Mouse (Mus musculus): ENCODE results near the gene Cwc22.
"Not testable (repeated sequence)": the region's sequence is repeated elsewhere in the genome, so short reads cannot be mapped to it uniquely, and the experiment has no call there.

Cwc22 gene

GRCm38 (mm10) chr2:77897558-77897899 is 48.6 kb downstream of the Cwc22 start:
- DNase-seq (ENCODE audit: low spot score), result no peak

- no peak for DNase-seq (ENCODE audit: low spot score)
These were observed 49.2 kb downstream of the Cwc22 start for GRCm38 (mm10) chr2:77896843-77897557.

- not testable (repeated sequence) for DNase-seq (ENCODE audit: low spot score)
These were observed 50.1 kb downstream of the Cwc22 start for GRCm38 (mm10) chr2:77895906-77896570.

GRCm38 (mm10) chr2:77894896-77895295 is 51.3 kb downstream of the Cwc22 start:
- no peak for DNase-seq (ENCODE audit: low spot score)

GRCm38 (mm10) chr2:77893505-77893904 is 52.7 kb downstream of the Cwc22 start:
- no peak for DNase-seq (ENCODE audit: low spot score)

- DNase-seq (ENCODE audit: low spot score), result no peak
These were observed 53.6 kb downstream of the Cwc22 start for GRCm38 (mm10) chr2:77892573-77892972.

GRCm38 (mm10) chr2:77890836-77891438 is 55.2 kb downstream of the Cwc22 start:
- DNase-seq (ENCODE audit: low spot score), result no peak

GRCm38 (mm10) chr2:77889949-77890348 is 56.2 kb downstream of the Cwc22 start:
- no peak for DNase-seq (ENCODE audit: low spot score)

- DNase-seq (ENCODE audit: low spot score), result no peak
These were observed 56.8 kb downstream of the Cwc22 start for GRCm38 (mm10) chr2:77889401-77889800.

GRCm38 (mm10) chr2:77888826-77889225 is 57.3 kb downstream of the Cwc22 start:
- DNase-seq (ENCODE audit: low spot score), result no peak

GRCm38 (mm10) chr2:77888056-77888455 is 58.1 kb downstream of the Cwc22 start:
- no peak for DNase-seq (ENCODE audit: low spot score)

- no peak for DNase-seq (ENCODE audit: low spot score)
These were observed 59.0 kb downstream of the Cwc22 start for GRCm38 (mm10) chr2:77887166-77887565.

GRCm38 (mm10) chr2:77885491-77886130 is 60.6 kb downstream of the Cwc22 start:
- DNase-seq (ENCODE audit: low spot score), result no peak

- DNase-seq (ENCODE audit: low spot score), result no peak
These were observed 61.1 kb downstream of the Cwc22 start for GRCm38 (mm10) chr2:77885036-77885435.

GRCm38 (mm10) chr2:77884491-77884890 is 61.7 kb downstream of the Cwc22 start:
- DNase-seq (ENCODE audit: low spot score), result no peak

GRCm38 (mm10) chr2:77882961-77883360 is 63.2 kb downstream of the Cwc22 start:
- no peak for DNase-seq (ENCODE audit: low spot score)

GRCm38 (mm10) chr2:77881301-77882199 is 64.6 kb downstream of the Cwc22 start:
- no peak for DNase-seq (ENCODE audit: low spot score)

- no peak for DNase-seq (ENCODE audit: low spot score)
These were observed 65.8 kb downstream of the Cwc22 start for GRCm38 (mm10) chr2:77880351-77880750.

GRCm38 (mm10) chr2:77879736-77880135 is 66.4 kb downstream of the Cwc22 start:
- DNase-seq (ENCODE audit: low spot score), result no peak

- no peak for DNase-seq (ENCODE audit: low spot score)
These were observed 68.9 kb downstream of the Cwc22 start for GRCm38 (mm10) chr2:77877156-77877855.

GRCm38 (mm10) chr2:77876331-77876730 is 69.8 kb downstream of the Cwc22 start:
- no peak for DNase-seq (ENCODE audit: low spot score)
